Mouse (Mus musculus) hindbrain, embryonic 16.5 days (tissue): ENCODE data around the gene Grsf1. TPM values are rescaled to one million over a fixed set of nuclear protein-coding genes. Genes with fewer than 3 reads are reported as not detected.

ENCODE experiments used
- ATAC-seq: fragments of 200-750 bp; cut with Nextera tagmentation; 2 replicates; pipeline ENCODE4 v1.8.0; 2017; ENCODE audit warnings: moderate TSS enrichment, moderate library complexity
- H3K27ac ChIP-seq: fragments of 300-500 bp; sonication (generic); 2 replicates; pipeline ENCODE4 v1.5.1; 2014; ENCODE audit warnings: low read depth, mild to moderate bottlenecking, control low read depth, low read length, moderate library complexity
- H3K27me3 ChIP-seq: fragments of 300-500 bp; sonication (generic); replicated peaks from 2 replicates; pipeline ENCODE4 v1.6.1; 2014; ENCODE audit warnings: low read length; ENCODE audit not compliant: control insufficient read depth, insufficient read depth
- H3K36me3 ChIP-seq: fragments of 300-500 bp; sonication (generic); 2 replicates; pipeline ENCODE4 v1.6.1; 2014; ENCODE audit warnings: mild to moderate bottlenecking, low read length, moderate library complexity, mixed read lengths; ENCODE audit not compliant: control insufficient read depth, insufficient read depth
- H3K4me1 ChIP-seq: fragments of 300-500 bp; sonication (generic); 2 replicates; pipeline ENCODE4 v1.6.1; 2014; ENCODE audit warnings: low read depth, low read length; ENCODE audit not compliant: control insufficient read depth, insufficient read depth
- H3K4me2 ChIP-seq: fragments of 300-500 bp; sonication (generic); 2 replicates; pipeline ENCODE4 v1.6.1; 2014; ENCODE audit warnings: mild to moderate bottlenecking, low read length, control low read depth, moderate library complexity
- H3K4me3 ChIP-seq: fragments of 300-500 bp; sonication (generic); 2 replicates; pipeline ENCODE4 v1.5.1; 2014; ENCODE audit warnings: mild to moderate bottlenecking, low read length, control low read depth, moderate library complexity
- H3K9ac ChIP-seq: fragments of 300-500 bp; sonication (generic); 2 replicates; pipeline ENCODE4 v1.6.1; 2014; ENCODE audit warnings: low read depth, mild to moderate bottlenecking, control low read depth, low read length, moderate library complexity
- H3K9me3 ChIP-seq: fragments of 300-500 bp; sonication (generic); 2 replicates; pipeline ENCODE4 v1.6.1; 2014; ENCODE audit warnings: mild to moderate bottlenecking, low read length, moderate library complexity; ENCODE audit not compliant: control insufficient read depth
- WGBS: fragments of 180-500 bp; shearing (Covaris S2); extraction: QIAGEN DNeasy Blood & Tissue Kit; methylation state at CpG from one replicate; pipeline ENCODE4 v1.1.7; 2014; 5-methylcytosine and 5-hydroxymethylcytosine counted together
- polyA plus RNA-seq: library from polyadenylated mRNA; unstranded; fragments of >200 nt; fragmentation: Nextera tagmentation; extraction: Ambion mirVana; gene quantifications from 2 replicates; pipeline ENCODE4 v1.2.1, GENCODE M21; 2015

The Grsf1 gene
- polyA plus RNA-seq, 1 experiment from 2014 or later: 39.4 TPM

GRCm38 (mm10) chr5:88690681-88691505 lies 14.9 kb upstream of the Grsf1 start:
- Histone ChIP-seq H3K36me3 (no peaks in the 10 kb centered on the region), H3K9me3 (no peaks in the 10 kb centered on the region), H3K27ac (no peak overlapping the region), H3K9ac (no peak overlapping the region), H3K4me2 (no peak overlapping the region), H3K27me3 (no peaks in the 10 kb centered on the region), H3K4me3 (no peak overlapping the region), H3K4me1 (no peaks in the 10 kb centered on the region)
- ATAC-seq: no peak
- WGBS: 82% methylated on average over 10 of the region's 10 CpGs

- Histone ChIP-seq H3K27me3 (no peaks in the 10 kb centered on the region), H3K36me3 (no peaks in the 10 kb centered on the region), H3K27ac (no peak overlapping the region), H3K9me3 (no peaks in the 10 kb centered on the region), H3K4me2 (no peak overlapping the region), H3K4me3 (no peak overlapping the region), H3K4me1 (no peaks in the 10 kb centered on the region), H3K9ac (no peak overlapping the region)
- 76% methylated on average over 3 of the region's 3 CpGs for WGBS
- peak; percentile 71; the same call in 1 of the 2 replicates for ATAC-seq
Observed at GRCm38 (mm10) chr5:88689279-88689938, 13.4 kb upstream of the Grsf1 start.

GRCm38 (mm10) chr5:88688583-88689187 lies 12.7 kb upstream of the Grsf1 start:
- no peaks in the 10 kb centered on the region for H3K27me3 ChIP-seq
- H3K4me1 ChIP-seq: no peaks in the 10 kb centered on the region
- no peak overlapping the region for H3K4me2 ChIP-seq
- H3K9ac ChIP-seq: no peak overlapping the region
- 0 out of 2 replicates have a peak, but pooled peaks have one; percentile 24 for ATAC-seq
- H3K4me3 ChIP-seq: no peak overlapping the region
- H3K27ac ChIP-seq: no peak overlapping the region
- H3K36me3 ChIP-seq: no peaks in the 10 kb centered on the region
- no peaks in the 10 kb centered on the region for H3K9me3 ChIP-seq
- 88% methylated on average over 15 of the region's 15 CpGs for WGBS

- no peak overlapping the region for H3K4me3 ChIP-seq
- 83% methylated on average over 8 of the region's 8 CpGs for WGBS
- no peaks in the 10 kb centered on the region for H3K27me3 ChIP-seq
- ATAC-seq: no peak
- no peak overlapping the region for H3K27ac ChIP-seq
- H3K9me3 ChIP-seq: no peaks in the 10 kb centered on the region
- H3K36me3 ChIP-seq: no peaks in the 10 kb centered on the region
- H3K4me1 ChIP-seq: no peaks in the 10 kb centered on the region
- H3K4me2 ChIP-seq: no peak overlapping the region
- H3K9ac ChIP-seq: no peak overlapping the region
Observed at GRCm38 (mm10) chr5:88687996-88688406, 12.0 kb upstream of the Grsf1 start.

GRCm38 (mm10) chr5:88685745-88686299 lies 9.9 kb upstream of the Grsf1 start:
- Histone ChIP-seq H3K4me1 (no peaks in the 10 kb centered on the region), H3K4me2 (no peak overlapping the region), H3K4me3 (no peak overlapping the region), H3K27ac (no peak overlapping the region), H3K36me3 (no peaks in the 10 kb centered on the region), H3K9me3 (no peaks in the 10 kb centered on the region), H3K9ac (no peak overlapping the region), H3K27me3 (no peaks in the 10 kb centered on the region)
- WGBS: 71% methylated on average over 6 of the region's 6 CpGs
- ATAC-seq: no peak

- no peak overlapping the region for H3K27ac ChIP-seq
- ATAC-seq: no peak
- no peaks in the 10 kb centered on the region for H3K9me3 ChIP-seq
- H3K9ac ChIP-seq: no peak overlapping the region
- H3K36me3 ChIP-seq: no peaks in the 10 kb centered on the region
- no peaks in the 10 kb centered on the region for H3K4me1 ChIP-seq
- H3K27me3 ChIP-seq: no peaks in the 10 kb centered on the region
- no peak overlapping the region for H3K4me3 ChIP-seq
- H3K4me2 ChIP-seq: no peak overlapping the region
- WGBS: 16% methylated on average over 6 of the region's 6 CpGs
Observed at GRCm38 (mm10) chr5:88685306-88685705, 9.3 kb upstream of the Grsf1 start.

GRCm38 (mm10) chr5:88684226-88684625 lies 8.3 kb upstream of the Grsf1 start:
- Histone ChIP-seq H3K4me1 (no peaks in the 10 kb centered on the region), H3K4me2 (no peak overlapping the region), H3K27ac (no peak overlapping the region), H3K9me3 (no peaks in the 10 kb centered on the region), H3K36me3 (no peaks in the 10 kb centered on the region), H3K9ac (no peak overlapping the region), H3K4me3 (no peak overlapping the region), H3K27me3 (no peaks in the 10 kb centered on the region)
- no peak for ATAC-seq
- WGBS: 41% methylated on average over 3 of the region's 3 CpGs

GRCm38 (mm10) chr5:88683706-88684105 lies 7.7 kb upstream of the Grsf1 start:
- Histone ChIP-seq H3K27me3 (no peaks in the 10 kb centered on the region), H3K9ac (no peak overlapping the region), H3K27ac (no peak overlapping the region), H3K4me1 (no peaks in the 10 kb centered on the region), H3K36me3 (no peaks in the 10 kb centered on the region), H3K4me3 (no peak overlapping the region), H3K4me2 (no peak overlapping the region), H3K9me3 (no peaks in the 10 kb centered on the region)
- WGBS: 91% methylated on average over 9 of the region's 9 CpGs
- ATAC-seq: no peak

GRCm38 (mm10) chr5:88680567-88680966 lies 4.6 kb upstream of the Grsf1 start:
- Histone ChIP-seq H3K4me1 (peaks cover 5% of the 10 kb centered on the region), H3K9ac (no peak overlapping the region), H3K27ac (no peak overlapping the region), H3K36me3 (no peaks in the 10 kb centered on the region), H3K4me2 (no peak overlapping the region), H3K27me3 (no peaks in the 10 kb centered on the region), H3K9me3 (no peaks in the 10 kb centered on the region), H3K4me3 (no peak overlapping the region)
- 81% methylated on average over 6 of the region's 6 CpGs for WGBS
- no peak for ATAC-seq
